Comparison of ENCODE assay signal across 8 mouse cellular contexts in genomic region chr4:132398045-132398774, GRCm38 (mm10). TPM values are rescaled to one million over a fixed set of nuclear protein-coding genes. Genes with fewer than 3 reads are reported as not detected.
DNase-seq lines count a peak whose midpoint lies in the region; ATAC-seq and TF ChIP-seq lines count a peak whose summit lies in the region.

No protein-coding gene starts in this region.

- no peaks in the 10 kb centered on the region; the same call in 1 of the 2 replicates for H3K4me1 ChIP-seq in hindbrain, embryonic 14.5 days (replicated peaks; ENCODE audit: control insufficient read depth, insufficient read depth, low read length)
- H3K4me1 ChIP-seq in liver, adult 2 months (ENCODE audit: control insufficient read depth, insufficient read depth, low read length) = peaks cover 2% of the 10 kb centered on the region; the same call in 1 of the 2 replicates
- H3K4me1 ChIP-seq in midbrain, embryonic 15.5 days = no peaks in the 10 kb centered on the region

- no peaks in the 10 kb centered on the region for H3K27me3 ChIP-seq in hindbrain, embryonic 14.5 days (ENCODE audit: control insufficient read depth, insufficient read depth, low read length)
- no peaks in the 10 kb centered on the region for H3K27me3 ChIP-seq in liver, adult 2 months (ENCODE audit: control insufficient read depth, insufficient read depth, low read length)
- H3K27me3 ChIP-seq in midbrain, embryonic 15.5 days (replicated peaks) = no peaks in the 10 kb centered on the region

- no peaks in the 10 kb centered on the region for H3K36me3 ChIP-seq in hindbrain, embryonic 14.5 days (replicated peaks; ENCODE audit: control insufficient read depth, insufficient read depth)
- H3K36me3 ChIP-seq in liver, adult 2 months (ENCODE audit: control insufficient read depth, insufficient read depth, low read length) = no peaks in the 10 kb centered on the region
- no peaks in the 10 kb centered on the region for H3K36me3 ChIP-seq in midbrain, embryonic 15.5 days (replicated peaks)

- TF ChIP-seq POLR2A in liver, adult 2 months (IDR thresholded peaks at IDR 0.05; ENCODE audit: extremely low read depth, insufficient read depth, low read length) = no peak

- H3K9me3 ChIP-seq in hindbrain, embryonic 14.5 days (ENCODE audit: control insufficient read depth, low read length) = no peaks in the 10 kb centered on the region
- H3K9me3 ChIP-seq in midbrain, embryonic 15.5 days = no peaks in the 10 kb centered on the region

- TF ChIP-seq CTCF in liver, adult 2 months (IDR thresholded peaks at IDR 0.05; ENCODE audit: low read depth, low read length) = no peak

- peak; percentile 47 for DNase-seq in WW6 (ENCODE audit: low read depth, low spot score)
- DNase-seq in c-Kit-positive CD71-positive TER-119-positive erythroid progenitor cells, embryonic 14.5 days (ENCODE audit: low spot score) = peak; percentile 72
- peak; percentile 55 to 60 for DNase-seq in gastrocnemius, adult 8-10 months (ENCODE audit: low spot score in 2 of 2)
- peak; percentile 58 for DNase-seq in hindbrain, embryonic 14.5 days (ENCODE audit: low spot score)
- peak; percentile 69 for DNase-seq in liver, adult 2 months (ENCODE audit: extremely low read depth, low read depth, low spot score)
- DNase-seq in testis, postnatal 14 days (ENCODE audit: low spot score) = peak; percentile 55
- no peak for DNase-seq in frontal cortex, postnatal 25 days (ENCODE audit: low spot score in 2 of 2)

- peak; percentile 57; the same call in 1 of the 2 replicates for ATAC-seq in hindbrain, embryonic 14.5 days (ENCODE audit: low FRiP score)
- no peak for ATAC-seq in midbrain, embryonic 15.5 days (replicated peaks)

- H3K4me3 ChIP-seq in hindbrain, embryonic 14.5 days (replicated peaks; ENCODE audit: low read length) = no peak overlapping the region
- H3K4me3 ChIP-seq in liver, adult 2 months (ENCODE audit: insufficient read depth, low read depth, low read length) = peak overlapping the region; percentile 21; the same call in 1 of the 2 replicates
- H3K4me3 ChIP-seq in midbrain, embryonic 15.5 days = no peak overlapping the region

- H3K4me2 ChIP-seq in hindbrain, embryonic 14.5 days (replicated peaks) = peak overlapping the region; percentile 38
- H3K4me2 ChIP-seq in midbrain, embryonic 15.5 days = peak overlapping the region; percentile 19

- 40% methylated on average over 11 of the region's 11 CpGs for WGBS in hindbrain, embryonic 14.5 days
- 34% methylated on average over 11 of the region's 11 CpGs for WGBS in liver, adult 2 months
- 30% methylated on average over 11 of the region's 11 CpGs for WGBS in midbrain, embryonic 15.5 days

- H3K27ac ChIP-seq in hindbrain, embryonic 14.5 days = no peak overlapping the region
- no peak overlapping the region for H3K27ac ChIP-seq in liver, adult 2 months (replicated peaks; ENCODE audit: insufficient read depth, low read depth, low read length)
- no peak overlapping the region for H3K27ac ChIP-seq in midbrain, embryonic 15.5 days

- no peak overlapping the region for H3K9ac ChIP-seq in hindbrain, embryonic 14.5 days
- H3K9ac ChIP-seq in liver, adult 2 months (ENCODE audit: low read depth, low read length) = no peak overlapping the region
- H3K9ac ChIP-seq in midbrain, embryonic 15.5 days = no peak overlapping the region

- peaks cover 31% of the 10 kb centered on the region; the same call in 1 of the 2 replicates for H3K79me2 ChIP-seq in liver, adult 2 months (ENCODE audit: control insufficient read depth, insufficient read depth, low read length)

RNA-seq across cellular contexts. Expression of gene Phactr4, which starts 24.1 kb away (rescaled TPM):
- total RNA-seq in gastrocnemius, adult 8-10 months (2022) = 10 to 100 TPM; 10.2 to 13.1 (median 10.9) TPM
- polyA plus RNA-seq in hindbrain, embryonic 14.5 days (2014; fragmentation: Nextera tagmentation; extraction: Ambion mirVana) = 8.1 and 9.2 TPM in 2 replicates
- 6.6 and 8.9 TPM in 2 replicates for total RNA-seq in liver, adult 2 months (2014; rRNA removed)
- polyA plus RNA-seq in liver, adult 2 months (2012; rRNA removed) = 7.2 and 8.0 TPM in 2 replicates
- 8.7 and 8.9 TPM in 2 replicates for polyA plus RNA-seq in midbrain, embryonic 15.5 days (2015; fragmentation: Nextera tagmentation; extraction: Ambion mirVana)

RNA-seq across cellular contexts. Expression of gene Rcc1, which starts 44.8 kb away (rescaled TPM):
- total RNA-seq in gastrocnemius, adult 8-10 months (2022) = 1 to 10 TPM; 4.8 to 8.4 (median 8.1) TPM
- 20.0 and 22.4 TPM in 2 replicates for polyA plus RNA-seq in hindbrain, embryonic 14.5 days (2014; fragmentation: Nextera tagmentation; extraction: Ambion mirVana)
- total RNA-seq in liver, adult 2 months (2014; rRNA removed) = 3.0 and 4.2 TPM in 2 replicates
- polyA plus RNA-seq in liver, adult 2 months (2012; rRNA removed) = 2.8 and 4.0 TPM in 2 replicates
- polyA plus RNA-seq in midbrain, embryonic 15.5 days (2015; fragmentation: Nextera tagmentation; extraction: Ambion mirVana) = 36.4 and 39.0 TPM in 2 replicates

Comparison
In these comparisons a context has a peak if more than half of its experiments do, and no peak if none do; other contexts are left out.
1. DNase-seq: peak in WW6 (single experiment), c-Kit-positive CD71-positive TER-119-positive erythroid progenitor cells, embryonic 14.5 days (single experiment), gastrocnemius, adult 8-10 months (2 of 2), hindbrain, embryonic 14.5 days (single experiment), liver, adult 2 months (single experiment) and testis, postnatal 14 days (single experiment); none in frontal cortex, postnatal 25 days (0 of 2).